Mouse (Mus musculus): ENCODE measurements around the gene Kctd11.
"Not testable (repeated sequence)": the region's sequence is repeated elsewhere in the genome, so short reads cannot be mapped to it uniquely, and the experiment has no call there.

Gene Kctd11

GRCm38 (mm10) chr11:69881787-69882670, 823 bp upstream of the Kctd11 start:
- DNase-seq (ENCODE audit: low read depth, low spot score): no peak

GRCm38 (mm10) chr11:69880506-69880852, 727 bp downstream of the Kctd11 start:
- no peak for DNase-seq (ENCODE audit: low read depth, low spot score)

- no peak for DNase-seq (ENCODE audit: low read depth, low spot score)
These were observed 1.5 kb downstream of the Kctd11 start for GRCm38 (mm10) chr11:69879711-69880110.

GRCm38 (mm10) chr11:69878952-69879351, 2.3 kb downstream of the Kctd11 start:
- DNase-seq (ENCODE audit: low read depth, low spot score): no peak

GRCm38 (mm10) chr11:69878399-69878798, 2.8 kb downstream of the Kctd11 start:
- DNase-seq (ENCODE audit: low read depth, low spot score): no peak

- no peak for DNase-seq (ENCODE audit: low read depth, low spot score)
These were observed 3.3 kb downstream of the Kctd11 start, which contains the start of gene Tmem95 for GRCm38 (mm10) chr11:69877878-69878277. Gene Tmem95 (minus strand): TSS chr11:69878018.

GRCm38 (mm10) chr11:69876867-69877266, 4.3 kb downstream of the Kctd11 start:
- DNase-seq (ENCODE audit: low read depth, low spot score): peak; percentile 79

- no peak for DNase-seq (ENCODE audit: low read depth, low spot score)
These were observed 5.0 kb downstream of the Kctd11 start for GRCm38 (mm10) chr11:69876186-69876585.

- no peak for DNase-seq (ENCODE audit: low read depth, low spot score)
These were observed 8.8 kb downstream of the Kctd11 start for GRCm38 (mm10) chr11:69872451-69872850.

- DNase-seq (ENCODE audit: low read depth, low spot score): no peak
These were observed 9.4 kb downstream of the Kctd11 start for GRCm38 (mm10) chr11:69871822-69872221.

- DNase-seq (ENCODE audit: low read depth, low spot score): no peak
These were observed 10.7 kb downstream of the Kctd11 start for GRCm38 (mm10) chr11:69870289-69871069.

GRCm38 (mm10) chr11:69867335-69867734, 13.9 kb downstream of the Kctd11 start:
- DNase-seq (ENCODE audit: low read depth, low spot score): no peak

- DNase-seq (ENCODE audit: low read depth, low spot score): no peak
These were observed 15.6 kb downstream of the Kctd11 start for GRCm38 (mm10) chr11:69865561-69865960.

GRCm38 (mm10) chr11:69864138-69864860, 16.9 kb downstream of the Kctd11 start:
- no peak for DNase-seq (ENCODE audit: low read depth, low spot score)

- DNase-seq (ENCODE audit: low read depth, low spot score): not testable (repeated sequence)
These were observed 17.5 kb downstream of the Kctd11 start for GRCm38 (mm10) chr11:69863729-69864128.

GRCm38 (mm10) chr11:69858113-69858998, 22.9 kb downstream of the Kctd11 start, which contains the start of gene Tnk1:
Gene Tnk1 (minus strand): TSS chr11:69858730.
- DNase-seq (ENCODE audit: low read depth, low spot score): no peak

GRCm38 (mm10) chr11:69855347-69855746, 25.9 kb downstream of the Kctd11 start:
- DNase-seq (ENCODE audit: low read depth, low spot score): no peak

- DNase-seq (ENCODE audit: low read depth, low spot score): no peak
These were observed 26.5 kb downstream of the Kctd11 start for GRCm38 (mm10) chr11:69854680-69855079.

- DNase-seq (ENCODE audit: low read depth, low spot score): peak; percentile 96
These were observed 27.2 kb downstream of the Kctd11 start for GRCm38 (mm10) chr11:69853994-69854393.

GRCm38 (mm10) chr11:69850754-69851153, 30.5 kb downstream of the Kctd11 start:
- no peak for DNase-seq (ENCODE audit: low read depth, low spot score)

- no peak for DNase-seq (ENCODE audit: low read depth, low spot score)
These were observed 31.3 kb downstream of the Kctd11 start for GRCm38 (mm10) chr11:69849884-69850283.
